Mouse (Mus musculus) forebrain, embryonic 15.5 days (tissue): ENCODE measurements around the gene Ring1. TPM values are rescaled to one million over a fixed set of nuclear protein-coding genes. Genes with fewer than 3 reads are reported as not detected.

Source experiments
- ATAC-seq: fragments of 200-750 bp; cut with Nextera tagmentation; replicated peaks from 2 replicates; pipeline ENCODE4 v1.8.0; 2017; ENCODE audit warnings: mild to moderate bottlenecking, moderate TSS enrichment, moderate library complexity
- H3K27ac ChIP-seq: fragments of 300-500 bp; sonication (generic); replicated peaks from 2 replicates; pipeline ENCODE4 v1.5.1; 2015; ENCODE audit warnings: mild to moderate bottlenecking, inconsistent platforms
- H3K27me3 ChIP-seq: fragments of 300-500 bp; sonication (generic); 2 replicates; pipeline ENCODE4 v1.6.1; 2015; ENCODE audit warnings: inconsistent platforms
- H3K36me3 ChIP-seq: fragments of 300-500 bp; sonication (generic); 2 replicates; pipeline ENCODE4 v1.6.1; 2015; ENCODE audit warnings: mild to moderate bottlenecking, inconsistent platforms
- H3K4me1 ChIP-seq: fragments of 300-500 bp; sonication (generic); 2 replicates; pipeline ENCODE4 v1.6.1; 2015; ENCODE audit warnings: inconsistent platforms
- H3K4me2 ChIP-seq: fragments of 300-500 bp; sonication (generic); replicated peaks from 2 replicates; pipeline ENCODE4 v1.6.1; 2015; ENCODE audit warnings: mild to moderate bottlenecking, inconsistent platforms
- H3K4me3 ChIP-seq: fragments of 300-500 bp; sonication (generic); 2 replicates; pipeline ENCODE4 v1.5.1; 2015; ENCODE audit warnings: mild to moderate bottlenecking, inconsistent platforms
- H3K9ac ChIP-seq: fragments of 300-500 bp; sonication (generic); replicated peaks from 2 replicates; pipeline ENCODE4 v1.6.1; 2015; ENCODE audit warnings: mild to moderate bottlenecking, inconsistent platforms
- H3K9me3 ChIP-seq: fragments of 300-500 bp; sonication (generic); 2 replicates; pipeline ENCODE4 v1.6.1; 2016; ENCODE audit warnings: inconsistent platforms
- WGBS: fragments of 180-500 bp; shearing (Covaris S2); methylation state at CpG from one replicate; pipeline ENCODE4 v1.1.7; 2015; ENCODE audit warnings: mixed read lengths; 5-methylcytosine and 5-hydroxymethylcytosine counted together
- polyA plus RNA-seq: library from polyadenylated mRNA; unstranded; fragments of >200 nt; fragmentation: Nextera tagmentation; extraction: Ambion mirVana; gene quantifications from 2 replicates; pipeline ENCODE4 v1.2.1, GENCODE M21; 2015

The Ring1 gene
- 21.9 and 22.9 TPM in 2 replicates for polyA plus RNA-seq

DNA sequence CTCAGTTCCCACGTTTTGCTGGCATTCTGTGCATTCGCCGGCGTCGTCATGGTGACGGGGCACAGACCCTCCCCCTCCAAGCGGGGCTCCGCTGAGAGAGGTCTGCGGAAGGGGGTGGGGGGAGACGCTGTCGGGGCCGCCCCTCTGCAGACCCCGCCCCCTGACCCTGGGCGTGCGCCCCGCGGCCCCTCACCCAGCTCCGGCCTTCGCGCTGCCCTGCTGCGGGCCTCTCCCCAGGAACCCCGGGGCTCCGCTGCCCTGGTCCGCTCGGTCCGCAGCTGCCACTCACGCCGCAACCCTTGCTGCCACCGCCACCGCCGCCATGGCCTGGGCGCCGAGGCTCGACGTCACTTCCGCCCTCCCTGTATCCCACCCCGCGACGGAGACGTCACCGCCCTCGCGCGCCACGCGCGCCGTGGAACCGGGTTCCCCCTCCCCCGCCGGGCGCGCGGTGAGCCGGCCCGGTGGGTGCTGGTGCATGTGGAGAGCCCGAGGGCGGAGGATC, at the start of gene Ring1:
TSS of gene Ring1 (minus strand) at position 364 of the 505 bp plus-strand sequence.
- Histone ChIP-seq H3K27ac (peak within 1 kb of the TSS; percentile 98), H3K4me2 (peak within 1 kb of the TSS; percentile 90), H3K4me1 (peaks cover 55% of the 10 kb centered on the region), H3K27me3 (no peaks in the 10 kb centered on the region), H3K9ac (peak within 1 kb of the TSS; percentile 91), H3K9me3 (no peaks in the 10 kb centered on the region), H3K36me3 (peaks cover 32% of the 10 kb centered on the region), H3K4me3 (peak within 1 kb of the TSS; percentile 85)
- under 1% methylated on average over 57 of the region's 58 CpGs for WGBS
- peak; percentile 75 for ATAC-seq

DNA sequence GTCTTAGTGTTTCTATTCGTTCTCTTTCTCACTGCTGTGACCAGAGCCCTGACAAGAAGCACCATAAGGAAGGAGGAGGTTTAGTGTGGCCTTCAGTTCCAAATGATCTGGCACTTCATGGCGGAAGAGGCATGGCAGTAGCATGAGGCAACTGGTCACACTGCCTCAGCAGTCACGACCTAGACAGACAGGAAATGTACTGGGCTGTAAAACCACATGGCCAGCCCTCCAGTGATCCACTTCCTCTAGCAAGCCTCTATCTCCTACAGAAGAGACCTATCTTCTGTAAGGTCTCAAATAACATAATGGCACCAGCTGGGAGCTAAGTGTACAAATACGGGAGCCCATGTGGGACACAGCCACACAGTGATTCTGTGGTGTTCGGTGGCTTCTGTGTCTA, 47.6 kb upstream of the Ring1 start:
- peaks cover 8% of the 10 kb centered on the region for H3K4me1 ChIP-seq
- H3K9me3 ChIP-seq, result no peaks in the 10 kb centered on the region
- H3K4me2 ChIP-seq, result no peak overlapping the region

DNA sequence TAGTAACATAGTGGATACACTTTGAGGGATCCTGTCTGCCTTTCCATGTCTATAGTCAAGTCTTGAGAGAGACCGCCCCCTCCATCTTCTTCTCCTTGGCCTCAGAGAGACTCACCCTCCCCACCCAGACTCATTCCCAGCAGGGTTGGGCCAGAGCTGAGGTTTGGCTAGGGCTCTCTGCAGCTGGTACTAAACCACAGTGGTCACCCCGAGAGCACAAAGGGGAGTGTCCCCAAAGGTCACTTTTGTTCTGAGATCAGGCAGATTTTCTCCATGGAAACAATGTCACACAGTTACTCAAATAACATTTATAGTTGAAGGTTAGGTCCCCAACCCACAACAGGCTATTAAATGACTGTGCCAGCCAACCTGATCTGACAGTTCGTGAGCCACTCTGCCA, 44.4 kb upstream of the Ring1 start:
- no peak overlapping the region for H3K27ac ChIP-seq
- no peaks in the 10 kb centered on the region for H3K4me1 ChIP-seq
- no peak overlapping the region for H3K9ac ChIP-seq
- no peak overlapping the region for H3K4me3 ChIP-seq
- no peaks in the 10 kb centered on the region for H3K9me3 ChIP-seq
- H3K36me3 ChIP-seq, result no peaks in the 10 kb centered on the region
- ATAC-seq, result no peak
- WGBS, result 45% methylated on average over 3 of the region's 3 CpGs
- H3K27me3 ChIP-seq, result no peaks in the 10 kb centered on the region
- no peak overlapping the region for H3K4me2 ChIP-seq

More for the DNA sequence above, 47.6 kb upstream of the Ring1 start:
- Histone ChIP-seq H3K4me3 (no peak overlapping the region), H3K27ac (no peak overlapping the region), H3K9ac (no peak overlapping the region), H3K36me3 (no peaks in the 10 kb centered on the region), H3K27me3 (peaks cover 10% of the 10 kb centered on the region)
- no peak for ATAC-seq
- 84% methylated on average over 5 of the region's 5 CpGs for WGBS

DNA sequence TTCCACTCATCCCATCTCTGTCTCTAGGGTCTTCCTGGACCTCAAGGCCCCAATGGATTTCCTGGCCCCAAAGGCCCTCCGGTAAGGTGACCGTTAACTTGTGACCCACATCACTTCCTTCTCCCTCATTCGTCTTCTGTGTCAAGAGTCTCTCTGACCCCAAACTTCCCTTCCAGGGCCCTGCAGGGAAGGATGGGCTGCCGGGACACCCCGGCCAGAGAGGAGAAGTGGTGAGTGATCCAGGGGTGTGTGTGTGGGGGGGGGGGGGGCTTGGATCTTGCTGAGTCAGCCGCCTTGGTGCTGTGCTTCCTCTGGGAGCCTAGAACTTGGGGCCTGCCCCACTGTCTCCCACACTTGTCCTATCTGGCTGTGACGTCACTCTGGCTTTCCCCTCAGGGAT, 32.7 kb upstream of the Ring1 start:
- no peak overlapping the region for H3K4me2 ChIP-seq
- 84% methylated on average over 7 of the region's 7 CpGs for WGBS
- H3K4me1 ChIP-seq, result no peaks in the 10 kb centered on the region
- H3K4me3 ChIP-seq, result no peak overlapping the region
- no peaks in the 10 kb centered on the region for H3K36me3 ChIP-seq
- H3K9me3 ChIP-seq, result no peaks in the 10 kb centered on the region
- H3K27me3 ChIP-seq, result no peaks in the 10 kb centered on the region
- H3K9ac ChIP-seq, result no peak overlapping the region
- H3K27ac ChIP-seq, result no peak overlapping the region
- no peak for ATAC-seq

DNA sequence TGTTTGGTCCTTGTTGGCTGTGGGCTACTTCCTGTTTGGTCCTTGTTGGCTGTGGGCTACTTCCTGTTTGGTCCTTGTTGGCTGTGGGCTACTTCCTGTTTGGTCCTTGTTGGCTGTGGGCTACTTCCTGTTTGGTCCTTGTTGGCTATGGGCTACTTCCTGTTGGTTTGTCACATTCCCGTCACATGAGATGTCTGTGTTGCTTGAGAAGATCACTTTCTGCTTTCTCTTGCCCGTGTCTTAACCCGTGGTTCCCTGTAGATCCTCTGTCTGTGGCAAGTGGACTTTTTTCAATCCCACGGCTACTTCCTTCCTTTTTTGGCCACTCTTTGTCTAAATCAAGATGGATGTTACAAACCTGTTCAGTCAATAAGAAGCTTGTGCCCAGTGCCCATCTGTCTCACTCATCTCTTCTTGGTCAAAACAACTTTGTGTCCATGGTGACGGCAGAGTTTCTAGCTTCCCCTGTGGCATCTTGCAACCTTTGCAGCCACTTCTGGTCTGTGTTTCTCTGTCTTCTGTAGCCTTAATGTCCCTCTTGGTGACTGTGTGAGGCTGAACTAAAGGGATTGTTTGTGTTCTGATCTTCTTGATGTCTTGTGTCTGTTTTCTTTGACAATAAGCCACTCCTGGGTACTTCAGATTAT, 23.0 kb upstream of the Ring1 start:
- WGBS, result 97% methylated on average over 5 of the region's 5 CpGs
- no peaks in the 10 kb centered on the region for H3K27me3 ChIP-seq
- no peaks in the 10 kb centered on the region for H3K36me3 ChIP-seq
- no peaks in the 10 kb centered on the region for H3K9me3 ChIP-seq
- ATAC-seq, result no peak
- no peaks in the 10 kb centered on the region for H3K4me1 ChIP-seq
- no peak overlapping the region for H3K9ac ChIP-seq
- no peak overlapping the region for H3K4me2 ChIP-seq
- no peak overlapping the region for H3K27ac ChIP-seq
- no peak overlapping the region for H3K4me3 ChIP-seq

DNA sequence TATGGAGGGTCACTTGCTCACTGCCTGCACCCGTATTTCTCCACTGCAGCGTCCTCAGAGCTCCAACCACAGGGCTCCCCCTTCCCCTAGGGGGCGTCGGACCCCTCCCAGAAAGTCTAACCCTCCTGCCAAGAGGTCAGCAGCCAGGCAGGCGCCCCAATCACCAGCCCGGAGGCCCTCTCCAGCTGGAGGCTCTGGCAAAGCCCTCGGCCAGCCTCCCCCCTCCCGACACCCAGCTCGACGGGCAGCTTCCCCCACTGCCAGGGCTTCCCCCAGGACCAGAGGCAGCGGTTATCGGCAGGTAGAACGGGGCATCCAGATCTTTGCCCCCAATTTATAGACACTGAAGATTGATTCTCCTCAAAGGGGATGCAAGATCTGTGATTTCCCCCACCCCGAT, 21.5 kb upstream of the Ring1 start:
- Histone ChIP-seq H3K4me3 (no peak overlapping the region), H3K27ac (no peak overlapping the region), H3K9ac (no peak overlapping the region), H3K4me1 (no peaks in the 10 kb centered on the region), H3K36me3 (no peaks in the 10 kb centered on the region), H3K9me3 (no peaks in the 10 kb centered on the region), H3K4me2 (no peak overlapping the region), H3K27me3 (no peaks in the 10 kb centered on the region)
- ATAC-seq, result no peak
- WGBS, result 79% methylated on average over 14 of the region's 14 CpGs

DNA sequence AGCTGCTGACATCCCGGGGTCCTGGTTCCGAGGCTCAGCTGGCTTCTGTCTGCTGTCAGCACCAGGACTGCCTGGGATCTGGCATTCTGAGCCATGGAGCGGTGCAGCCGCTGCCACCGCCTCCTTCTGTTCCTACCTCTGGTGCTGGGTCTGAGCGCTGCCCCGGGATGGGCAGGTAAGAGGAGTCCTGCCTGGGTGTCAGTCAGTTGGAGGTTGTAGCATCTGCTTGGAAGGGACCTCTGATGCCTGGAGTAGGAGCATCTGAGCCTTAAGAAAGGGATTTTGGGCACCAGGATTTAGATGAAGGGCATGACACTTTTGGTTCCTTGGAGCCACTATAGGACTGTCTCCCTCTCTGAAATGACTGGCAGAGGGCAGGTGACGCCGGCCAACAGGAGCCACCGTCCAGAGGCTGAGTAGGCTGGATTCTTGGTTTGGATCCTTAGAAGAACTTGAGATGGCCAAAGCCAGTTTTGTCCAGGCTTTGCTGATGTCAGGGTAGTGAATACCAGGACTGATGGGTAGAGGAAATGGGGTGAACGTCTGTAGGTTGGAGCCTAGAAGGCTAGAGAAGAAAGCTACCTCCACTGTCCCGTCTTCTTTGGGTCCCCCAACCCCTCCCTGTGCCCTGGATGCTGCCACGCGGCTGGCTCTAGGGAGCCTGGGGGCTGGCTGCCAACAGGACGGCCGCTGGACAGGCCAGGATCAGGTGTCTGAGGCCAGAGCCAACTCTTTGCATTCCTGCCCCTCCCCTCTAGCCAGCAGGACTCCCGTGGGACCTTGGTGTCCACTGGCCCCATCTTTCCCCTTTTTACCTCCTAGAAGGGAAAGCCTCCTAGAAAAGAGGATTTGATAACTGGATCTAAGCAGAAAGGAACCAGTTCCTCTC, 15.3 kb upstream of the Ring1 start:
- peaks cover 26% of the 10 kb centered on the region for H3K4me1 ChIP-seq
- 21% methylated on average over 17 of the region's 17 CpGs for WGBS
- H3K4me2 ChIP-seq, result peak overlapping the region; percentile 66
- peak overlapping the region; percentile 33 for H3K9ac ChIP-seq
- no peaks in the 10 kb centered on the region for H3K9me3 ChIP-seq
- peaks cover 30% of the 10 kb centered on the region for H3K36me3 ChIP-seq
- no peaks in the 10 kb centered on the region for H3K27me3 ChIP-seq
- ATAC-seq, result peak; percentile 15
- no peak overlapping the region for H3K27ac ChIP-seq
- H3K4me3 ChIP-seq, result peak overlapping the region; percentile 30

DNA sequence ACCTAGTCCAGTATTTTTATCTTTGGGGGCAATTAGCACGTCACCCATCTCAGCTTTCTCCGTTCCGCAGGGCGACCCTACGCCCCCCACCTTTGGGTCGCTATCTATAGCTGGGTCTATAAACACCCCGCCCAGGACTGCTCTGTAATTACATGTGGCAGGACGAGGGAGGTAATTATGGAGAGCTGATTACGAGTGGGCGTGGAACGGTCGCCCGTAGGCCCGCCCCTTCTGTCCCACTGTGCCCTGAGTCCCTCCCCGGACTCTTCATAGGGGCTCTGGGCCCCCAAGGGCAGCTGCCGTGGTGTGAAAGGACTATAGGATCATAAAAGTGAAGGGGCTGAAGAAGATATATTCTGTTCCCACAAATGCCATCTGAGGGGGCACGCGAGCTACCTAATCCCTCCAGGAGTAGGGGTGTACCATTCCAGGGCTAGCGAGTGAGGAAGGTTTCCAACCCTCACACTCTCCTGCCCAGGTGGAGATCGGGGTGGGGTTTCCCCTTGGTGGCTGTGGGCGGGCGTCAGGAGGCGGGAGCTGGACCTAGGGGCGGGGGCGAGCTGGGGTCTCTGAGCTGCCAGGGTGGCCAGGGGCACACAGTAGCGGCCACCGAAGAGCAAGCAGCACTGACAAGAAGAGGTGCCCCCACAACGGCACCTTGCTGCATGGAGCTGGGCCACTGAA, 14.5 kb upstream of the Ring1 start, which contains the start of gene Col11a2:
TSS of gene Col11a2 (plus strand) at position 560 of the 684 bp plus-strand sequence.
- peak; percentile 72 for ATAC-seq
- Histone ChIP-seq H3K4me2 (peak within 1 kb of the TSS; percentile 66), H3K27ac (0 out of 2 replicates have a peak within 1 kb of the TSS, but pooled peaks have one; percentile 11), H3K27me3 (no peaks in the 10 kb centered on the region), H3K36me3 (peaks cover 36% of the 10 kb centered on the region), H3K4me1 (peaks cover 27% of the 10 kb centered on the region), H3K9me3 (no peaks in the 10 kb centered on the region), H3K9ac (peak within 1 kb of the TSS; percentile 33), H3K4me3 (peak within 1 kb of the TSS; percentile 30)
- 6% methylated on average over 28 of the region's 28 CpGs for WGBS

DNA sequence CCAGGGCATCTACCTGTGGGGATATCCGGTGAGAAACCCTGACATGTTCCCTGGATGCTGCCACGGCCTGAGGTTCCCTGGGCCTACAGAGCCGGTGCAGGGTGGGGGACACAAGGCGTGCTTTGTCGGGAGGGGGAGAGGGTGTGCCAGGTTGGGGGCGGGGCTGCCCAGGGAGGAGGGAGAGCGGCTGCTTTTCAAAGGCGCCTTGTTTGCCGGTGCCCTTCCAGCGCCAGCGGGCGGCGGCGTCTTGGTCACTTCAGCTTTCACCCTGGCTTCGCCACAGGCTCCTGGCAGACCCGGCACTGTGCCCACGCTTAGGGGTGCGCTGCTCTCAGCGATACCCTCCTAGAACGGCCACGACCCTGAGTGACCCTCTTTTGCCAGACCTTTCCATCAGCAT, 14.0 kb upstream of the Ring1 start:
- Histone ChIP-seq H3K4me1 (peaks cover 31% of the 10 kb centered on the region), H3K27ac (0 out of 2 replicates have a peak overlapping the region, but pooled peaks have one; percentile 11), H3K4me3 (peak overlapping the region; percentile 30), H3K4me2 (peak overlapping the region; percentile 66), H3K27me3 (no peaks in the 10 kb centered on the region), H3K9me3 (no peaks in the 10 kb centered on the region), H3K36me3 (peaks cover 36% of the 10 kb centered on the region), H3K9ac (peak overlapping the region; percentile 33)
- peak; percentile 41 for ATAC-seq
- WGBS, result 8% methylated on average over 19 of the region's 21 CpGs

DNA sequence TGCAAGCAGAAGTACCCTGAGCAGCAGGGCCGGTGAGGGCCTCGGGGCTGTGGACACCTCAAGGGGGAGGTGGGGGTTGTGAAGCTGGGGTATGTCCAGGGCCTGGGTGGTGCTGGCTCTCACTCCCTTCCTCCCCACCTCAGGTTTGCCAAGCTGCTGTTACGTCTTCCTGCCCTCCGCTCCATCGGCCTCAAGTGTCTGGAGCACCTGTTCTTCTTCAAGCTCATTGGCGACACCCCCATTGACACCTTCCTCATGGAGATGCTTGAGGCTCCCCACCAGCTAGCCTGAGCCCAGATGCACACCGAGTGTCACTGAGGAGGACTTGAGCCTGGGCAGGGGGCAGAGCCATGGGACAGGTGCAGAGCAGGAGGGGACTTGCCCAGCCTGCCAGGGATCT, 12.8 kb upstream of the Ring1 start:
- Histone ChIP-seq H3K4me1 (peaks cover 43% of the 10 kb centered on the region), H3K4me3 (no peak overlapping the region), H3K9me3 (no peaks in the 10 kb centered on the region), H3K4me2 (no peak overlapping the region), H3K36me3 (peaks cover 36% of the 10 kb centered on the region), H3K27ac (no peak overlapping the region), H3K27me3 (no peaks in the 10 kb centered on the region), H3K9ac (no peak overlapping the region)
- no peak for ATAC-seq
- 92% methylated on average over 7 of the region's 7 CpGs for WGBS

DNA sequence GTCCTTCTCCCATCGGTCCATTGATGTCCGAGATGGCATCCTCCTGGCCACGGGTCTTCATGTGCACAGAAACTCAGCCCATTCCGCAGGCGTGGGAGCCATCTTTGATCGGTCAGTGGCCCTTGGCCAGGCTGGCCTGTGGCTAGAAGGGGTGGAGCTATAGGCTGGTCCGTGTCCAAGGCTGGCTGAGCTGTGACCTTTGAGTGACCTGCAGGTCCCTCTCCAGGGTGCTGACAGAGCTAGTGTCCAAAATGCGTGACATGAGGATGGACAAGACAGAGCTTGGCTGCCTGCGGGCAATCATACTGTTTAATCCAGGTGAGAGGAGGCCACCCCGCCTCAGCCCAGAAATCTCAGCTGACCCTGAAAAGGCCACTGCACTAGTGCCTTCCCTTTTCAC, 12.2 kb upstream of the Ring1 start:
- Histone ChIP-seq H3K27me3 (no peaks in the 10 kb centered on the region), H3K9ac (no peak overlapping the region), H3K4me3 (no peak overlapping the region), H3K4me2 (no peak overlapping the region), H3K9me3 (no peaks in the 10 kb centered on the region), H3K4me1 (peaks cover 43% of the 10 kb centered on the region), H3K27ac (no peak overlapping the region), H3K36me3 (peaks cover 36% of the 10 kb centered on the region)
- ATAC-seq, result no peak
- WGBS, result 80% methylated on average over 10 of the region's 10 CpGs

DNA sequence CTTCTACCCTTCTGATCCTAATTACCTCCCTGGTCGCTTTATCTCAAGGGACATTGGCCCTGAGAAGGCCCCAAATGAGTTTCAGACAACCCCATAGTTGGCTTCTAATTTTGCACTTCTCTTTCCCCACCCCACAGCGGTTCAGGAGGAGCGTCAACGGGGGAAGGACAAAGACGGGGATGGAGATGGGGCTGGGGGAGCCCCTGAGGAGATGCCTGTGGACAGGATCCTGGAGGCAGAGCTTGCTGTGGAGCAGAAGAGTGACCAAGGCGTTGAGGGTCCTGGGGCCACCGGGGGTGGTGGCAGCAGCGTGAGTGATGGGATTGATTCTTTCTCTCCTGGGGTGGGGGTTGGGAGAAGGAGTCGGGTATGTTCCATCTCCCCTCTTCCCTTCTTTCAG, 11.0 kb upstream of the Ring1 start:
- Histone ChIP-seq H3K4me1 (peaks cover 49% of the 10 kb centered on the region), H3K9ac (no peak overlapping the region), H3K9me3 (no peaks in the 10 kb centered on the region), H3K4me3 (no peak overlapping the region), H3K36me3 (peaks cover 36% of the 10 kb centered on the region), H3K27me3 (no peaks in the 10 kb centered on the region), H3K4me2 (no peak overlapping the region), H3K27ac (no peak overlapping the region)
- 91% methylated on average over 9 of the region's 9 CpGs for WGBS
- ATAC-seq, result no peak
